Mouse (Mus musculus): ENCODE results near the gene Sept9.

GRCm38 (mm10) chr11:117345022-117345765, 145.7 kb downstream of the Sept9 start:
- no peak for TF ChIP-seq CTCF (IDR thresholded peaks at IDR 0.05; ENCODE audit: extremely low read depth, insufficient read depth, low read length)
- no peak for TF ChIP-seq POLR2A (IDR thresholded peaks at IDR 0.05; ENCODE audit: extremely low read depth, insufficient read depth, low read length)

All from cortical plate, adult 2 months (tissue).